Mouse (Mus musculus): ENCODE data around the gene Bcl2.

- no peak for TF ChIP-seq CTCF (IDR thresholded peaks at IDR 0.05; ENCODE audit: low read depth)
- TF ChIP-seq EP300 (IDR thresholded peaks at IDR 0.05; ENCODE audit: low read depth), result no peak
Observed at GRCm38 (mm10) chr1:106579768-106580167, 134.3 kb downstream of the Bcl2 start.

Data from heart, postnatal 0 days (tissue).